Mouse (Mus musculus): Measurements from ENCODE around the gene Aacs. TPM values are rescaled to one million over a fixed set of nuclear protein-coding genes. Genes with fewer than 3 reads are reported as not detected.
A peak's percentile ranks its signal among the peaks of the same experiment; 100 is the strongest.

Gene Aacs
- polyA plus RNA-seq, 1 experiment: 69.9 TPM

- TF ChIP-seq POLR2A (IDR thresholded peaks at IDR 0.05; ENCODE audit: borderline replicate concordance, extremely low read depth, insufficient read depth, insufficient read length, poor library complexity, severe bottlenecking) (no peak), CTCF (IDR thresholded peaks at IDR 0.05; ENCODE audit: borderline replicate concordance, extremely low read depth, insufficient read depth, insufficient read length) (peak; percentile 76)
- DNase-seq (ENCODE audit: low read depth): peak; percentile 84
These were observed 22.4 kb downstream of the Aacs start for GRCm38 (mm10) chr5:125497821-125498600.

- TF ChIP-seq POLR2A (IDR thresholded peaks at IDR 0.05; ENCODE audit: borderline replicate concordance, extremely low read depth, insufficient read depth, insufficient read length, poor library complexity, severe bottlenecking) (no peak), CTCF (IDR thresholded peaks at IDR 0.05; ENCODE audit: borderline replicate concordance, extremely low read depth, insufficient read depth, insufficient read length) (no peak)
- DNase-seq (ENCODE audit: low read depth): no peak
These were observed 25.9 kb downstream of the Aacs start for GRCm38 (mm10) chr5:125501505-125501904.

- DNase-seq (ENCODE audit: low read depth): peak; percentile 59
These were observed 26.6 kb downstream of the Aacs start for GRCm38 (mm10) chr5:125502186-125502585.

GRCm38 (mm10) chr5:125503628-125504027, 28.0 kb downstream of the Aacs start:
- DNase-seq (ENCODE audit: low read depth): no peak
- TF ChIP-seq POLR2A (IDR thresholded peaks at IDR 0.05; ENCODE audit: borderline replicate concordance, extremely low read depth, insufficient read depth, insufficient read length, poor library complexity, severe bottlenecking) (no peak), CTCF (IDR thresholded peaks at IDR 0.05; ENCODE audit: borderline replicate concordance, extremely low read depth, insufficient read depth, insufficient read length) (no peak)

More at GRCm38 (mm10) chr5:125502186-125502585, 26.6 kb downstream of the Aacs start:
- TF ChIP-seq CTCF (IDR thresholded peaks at IDR 0.05; ENCODE audit: borderline replicate concordance, extremely low read depth, insufficient read depth, insufficient read length): no peak
- TF ChIP-seq POLR2A (IDR thresholded peaks at IDR 0.05; ENCODE audit: borderline replicate concordance, extremely low read depth, insufficient read depth, insufficient read length, poor library complexity, severe bottlenecking): no peak

GRCm38 (mm10) chr5:125504692-125505091, 29.1 kb downstream of the Aacs start:
- DNase-seq (ENCODE audit: low read depth): no peak

GRCm38 (mm10) chr5:125505968-125506367, 30.4 kb downstream of the Aacs start:
- no peak for DNase-seq (ENCODE audit: low read depth)
- TF ChIP-seq POLR2A (IDR thresholded peaks at IDR 0.05; ENCODE audit: borderline replicate concordance, extremely low read depth, insufficient read depth, insufficient read length, poor library complexity, severe bottlenecking) (no peak), CTCF (IDR thresholded peaks at IDR 0.05; ENCODE audit: borderline replicate concordance, extremely low read depth, insufficient read depth, insufficient read length) (no peak)

More at GRCm38 (mm10) chr5:125504692-125505091, 29.1 kb downstream of the Aacs start:
- TF ChIP-seq CTCF (IDR thresholded peaks at IDR 0.05; ENCODE audit: borderline replicate concordance, extremely low read depth, insufficient read depth, insufficient read length) (no peak), POLR2A (IDR thresholded peaks at IDR 0.05; ENCODE audit: borderline replicate concordance, extremely low read depth, insufficient read depth, insufficient read length, poor library complexity, severe bottlenecking) (no peak)

GRCm38 (mm10) chr5:125507582-125507981, 32.0 kb downstream of the Aacs start:
- no peak for TF ChIP-seq POLR2A (IDR thresholded peaks at IDR 0.05; ENCODE audit: borderline replicate concordance, extremely low read depth, insufficient read depth, insufficient read length, poor library complexity, severe bottlenecking)
- peak; percentile 24; the same call in 1 of the 2 replicates for TF ChIP-seq CTCF (IDR thresholded peaks at IDR 0.05; ENCODE audit: borderline replicate concordance, extremely low read depth, insufficient read depth, insufficient read length)
- no peak for DNase-seq (ENCODE audit: low read depth)

GRCm38 (mm10) chr5:125508006-125508405, 32.4 kb downstream of the Aacs start:
- DNase-seq (ENCODE audit: low read depth): no peak
- TF ChIP-seq CTCF (IDR thresholded peaks at IDR 0.05; ENCODE audit: borderline replicate concordance, extremely low read depth, insufficient read depth, insufficient read length) (no peak), POLR2A (IDR thresholded peaks at IDR 0.05; ENCODE audit: borderline replicate concordance, extremely low read depth, insufficient read depth, insufficient read length, poor library complexity, severe bottlenecking) (no peak)

- DNase-seq (ENCODE audit: low read depth): peak; percentile 42
- peak; percentile 81 for TF ChIP-seq CTCF (IDR thresholded peaks at IDR 0.05; ENCODE audit: borderline replicate concordance, extremely low read depth, insufficient read depth, insufficient read length)
- TF ChIP-seq POLR2A (IDR thresholded peaks at IDR 0.05; ENCODE audit: borderline replicate concordance, extremely low read depth, insufficient read depth, insufficient read length, poor library complexity, severe bottlenecking): no peak
These were observed 33.9 kb downstream of the Aacs start for GRCm38 (mm10) chr5:125509541-125509940.

GRCm38 (mm10) chr5:125515006-125515405, 39.4 kb downstream of the Aacs start:
- no peak for TF ChIP-seq CTCF (IDR thresholded peaks at IDR 0.05; ENCODE audit: borderline replicate concordance, extremely low read depth, insufficient read depth, insufficient read length)
- TF ChIP-seq POLR2A (IDR thresholded peaks at IDR 0.05; ENCODE audit: borderline replicate concordance, extremely low read depth, insufficient read depth, insufficient read length, poor library complexity, severe bottlenecking): no peak
- peak; percentile 60 for DNase-seq (ENCODE audit: low read depth)

- peak; percentile 44 for DNase-seq (ENCODE audit: low read depth)
- TF ChIP-seq POLR2A (IDR thresholded peaks at IDR 0.05; ENCODE audit: borderline replicate concordance, extremely low read depth, insufficient read depth, insufficient read length, poor library complexity, severe bottlenecking) (no peak), CTCF (IDR thresholded peaks at IDR 0.05; ENCODE audit: borderline replicate concordance, extremely low read depth, insufficient read depth, insufficient read length) (peak; percentile 66)
These were observed 43.0 kb downstream of the Aacs start for GRCm38 (mm10) chr5:125518640-125519039.
